Mouse (Mus musculus) layer of hippocampus, adult 11-12 months (tissue): ENCODE results near the gene Pnmt.

Source experiments
- DNase-seq: peaks from one replicate; pipeline ENCODE4 v3.0.0; 2022; ENCODE audit warnings: low spot score

Gene Pnmt

DNA sequence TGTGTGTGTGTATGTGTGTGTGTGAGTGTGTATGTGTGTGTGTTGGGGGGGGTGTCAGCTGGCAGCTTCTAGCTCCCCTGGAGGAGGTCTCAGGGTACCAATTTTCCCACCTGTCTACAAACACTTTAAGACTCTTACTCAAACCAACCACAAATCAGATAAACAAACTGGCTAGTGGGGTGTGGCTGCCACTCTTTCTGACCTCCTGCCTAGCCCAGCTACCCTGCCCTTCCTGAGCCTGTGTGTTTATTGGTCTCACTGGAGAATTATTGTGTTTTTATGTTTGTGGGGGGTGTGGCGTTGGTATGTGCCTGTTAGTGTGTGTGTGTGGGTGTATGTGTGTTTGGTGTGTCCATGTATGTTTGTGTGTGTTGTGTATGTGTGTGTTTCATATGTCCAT is 30.8 kb downstream of the Pnmt start:
- no peak for DNase-seq

- DNase-seq: no peak
Measured at GRCm38 (mm10) chr11:98418273-98418672, 32.0 kb downstream of the Pnmt start.

- no peak for DNase-seq
Measured at GRCm38 (mm10) chr11:98418939-98419547, 32.8 kb downstream of the Pnmt start.

- no peak for DNase-seq
Measured at GRCm38 (mm10) chr11:98426592-98426991, 40.3 kb downstream of the Pnmt start.

DNA sequence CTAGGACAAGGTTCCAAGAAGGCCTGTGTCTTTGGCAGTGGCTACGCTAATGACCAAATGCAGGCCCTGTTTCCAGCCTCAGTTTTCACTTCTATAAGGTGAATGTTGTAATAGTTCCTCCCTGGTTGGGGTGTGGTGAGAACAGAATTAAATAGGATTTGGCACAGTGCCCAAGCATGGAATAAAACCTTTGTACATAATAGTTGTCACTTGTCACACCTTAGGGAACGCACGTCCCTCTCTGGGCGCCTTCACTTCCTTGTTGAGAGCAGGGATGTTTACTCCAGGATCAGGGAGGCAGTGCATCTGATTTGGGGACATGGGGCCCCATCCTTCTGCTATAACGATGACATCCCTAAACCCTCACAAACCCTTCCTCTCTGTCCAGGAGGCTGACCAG is 42.2 kb downstream of the Pnmt start:
- DNase-seq: no peak

- no peak for DNase-seq
Measured at GRCm38 (mm10) chr11:98431743-98432502, 45.7 kb downstream of the Pnmt start.

- no peak for DNase-seq
Measured at GRCm38 (mm10) chr11:98435723-98436122, 49.5 kb downstream of the Pnmt start.

GRCm38 (mm10) chr11:98437441-98437840 is 51.2 kb downstream of the Pnmt start:
- no peak for DNase-seq
